Mouse (Mus musculus) E14TG2a.4 (cell line): ENCODE results near the gene Mindy2.

Experiments used
- CTCF ChIP-seq: conservative IDR thresholded peaks from 2 replicates; pipeline ENCODE4 v1.5.1; 2014; ENCODE audit warnings: low read length
- NANOG ChIP-seq: IDR thresholded peaks from 2 replicates; pipeline ENCODE4 v1.6.1; 2014; ENCODE audit warnings: borderline replicate concordance, low read length, mixed read lengths
- POU5F1 ChIP-seq: IDR thresholded peaks from 2 replicates; pipeline ENCODE4 v1.6.1; 2014; ENCODE audit warnings: low read length, borderline replicate concordance

- TF ChIP-seq CTCF = no peak
- no peak for TF ChIP-seq POU5F1
- no peak for TF ChIP-seq NANOG
These were observed 8.6 kb upstream of the Mindy2 start for GRCm38 (mm10) chr9:70665372-70666145.
